Mouse (Mus musculus) macrophage (primary cell): ENCODE results near the gene 9530077C05Rik. TPM values are rescaled to one million over a fixed set of nuclear protein-coding genes. Genes with fewer than 3 reads are reported as not detected.
"Not testable (repeated sequence)": the region's sequence is repeated elsewhere in the genome, so short reads cannot be mapped to it uniquely, and the experiment has no call there.

Experiments used
- H3K27ac ChIP-seq: fragments of 350-480 bp; formaldehyde crosslinking; 2 replicates; pipeline ENCODE4 v1.9.0; 2021
- H3K36me3 ChIP-seq: fragments of 350-480 bp; formaldehyde crosslinking; 2 replicates; pipeline ENCODE4 v1.9.0; 2021; ENCODE audit errors: inconsistent target
- H3K4me3 ChIP-seq: fragments of 350-480 bp; formaldehyde crosslinking; 2 replicates; pipeline ENCODE4 v1.9.0; 2021; ENCODE audit errors: inconsistent target
- H3K79me2 ChIP-seq: fragments of 350-480 bp; formaldehyde crosslinking; 2 replicates; pipeline ENCODE4 v1.9.0; 2021; ENCODE audit errors: inconsistent target
- WGBS: methylation state at CpG from one replicate; pipeline ENCODE4 v1.1.7; 2026; ENCODE audit warnings: inconsistent platforms; ENCODE audit not compliant: missing documents; 5-methylcytosine and 5-hydroxymethylcytosine counted together
- polyA plus RNA-seq: library from polyadenylated mRNA; stranded (reverse); fragments of 250-400 nt; gene quantifications from 3 replicates; pipeline ENCODE4 v1.2.4, GENCODE M21; 2018; ENCODE audit warnings: inconsistent platforms

The 9530077C05Rik gene
- polyA plus RNA-seq, 1 experiment from 2014 or later: 0.04 TPM

GRCm38 (mm10) chr9:22428666-22429410 is 17.5 kb downstream of the 9530077C05Rik start:
- Histone ChIP-seq H3K27ac (no peak overlapping the region), H3K36me3 (no peaks in the 10 kb centered on the region), H3K79me2 (no peaks in the 10 kb centered on the region), H3K4me3 (no peak overlapping the region)
- WGBS: 91% methylated on average over 14 of the region's 14 CpGs

- no peaks in the 10 kb centered on the region for H3K36me3 ChIP-seq
- 48% methylated on average over 14 of the region's 15 CpGs for WGBS
Measured at GRCm38 (mm10) chr9:22429533-22430241, 18.4 kb downstream of the 9530077C05Rik start.

GRCm38 (mm10) chr9:22430315-22430840 is 19.1 kb downstream of the 9530077C05Rik start:
- WGBS: 30% methylated on average over 4 of the region's 5 CpGs
- H3K79me2 ChIP-seq: no peaks in the 10 kb centered on the region
- no peak overlapping the region for H3K4me3 ChIP-seq
- H3K27ac ChIP-seq: no peak overlapping the region
- no peaks in the 10 kb centered on the region for H3K36me3 ChIP-seq

More at GRCm38 (mm10) chr9:22429533-22430241, 18.4 kb downstream of the 9530077C05Rik start:
- Histone ChIP-seq H3K4me3 (no peak overlapping the region), H3K79me2 (no peaks in the 10 kb centered on the region), H3K27ac (no peak overlapping the region)

GRCm38 (mm10) chr9:22433221-22433620 is 21.9 kb downstream of the 9530077C05Rik start:
- WGBS: 92% methylated on average over 2 of the region's 2 CpGs
- Histone ChIP-seq H3K79me2 (no peaks in the 10 kb centered on the region), H3K27ac (no peak overlapping the region), H3K36me3 (no peaks in the 10 kb centered on the region), H3K4me3 (no peak overlapping the region)

- WGBS: 91% methylated on average over 2 of the region's 2 CpGs
- Histone ChIP-seq H3K36me3 (no peaks in the 10 kb centered on the region), H3K27ac (no peak overlapping the region), H3K4me3 (no peak overlapping the region), H3K79me2 (no peaks in the 10 kb centered on the region)
Measured at GRCm38 (mm10) chr9:22434101-22434500, 22.8 kb downstream of the 9530077C05Rik start.

- no peaks in the 10 kb centered on the region for H3K79me2 ChIP-seq
- WGBS: 93% methylated on average over 1 of the region's 1 CpGs
- no peak overlapping the region for H3K4me3 ChIP-seq
- H3K36me3 ChIP-seq: no peaks in the 10 kb centered on the region
- no peak overlapping the region for H3K27ac ChIP-seq
Measured at GRCm38 (mm10) chr9:22438826-22439225, 27.5 kb downstream of the 9530077C05Rik start.

- Histone ChIP-seq H3K4me3 (no peak overlapping the region), H3K79me2 (no peaks in the 10 kb centered on the region), H3K27ac (no peak overlapping the region), H3K36me3 (peaks cover 3% of the 10 kb centered on the region; the same call in 1 of the 2 replicates)
- WGBS: 55% methylated on average over 10 of the region's 10 CpGs
Measured at GRCm38 (mm10) chr9:22443157-22443556, 31.8 kb downstream of the 9530077C05Rik start.

GRCm38 (mm10) chr9:22445123-22445522 is 33.8 kb downstream of the 9530077C05Rik start:
- Histone ChIP-seq H3K27ac (no peak overlapping the region), H3K4me3 (no peak overlapping the region), H3K79me2 (no peaks in the 10 kb centered on the region), H3K36me3 (peaks cover 22% of the 10 kb centered on the region; the same call in 1 of the 2 replicates)
- 100% methylated on average over 1 of the region's 1 CpGs for WGBS

- WGBS: 57% methylated on average over 5 of the region's 5 CpGs
- H3K4me3 ChIP-seq: no peak overlapping the region
- H3K36me3 ChIP-seq: peaks cover 40% of the 10 kb centered on the region
- no peaks in the 10 kb centered on the region for H3K79me2 ChIP-seq
- no peak overlapping the region for H3K27ac ChIP-seq
Measured at GRCm38 (mm10) chr9:22447213-22447612, 35.9 kb downstream of the 9530077C05Rik start.

GRCm38 (mm10) chr9:22448420-22448819 is 37.1 kb downstream of the 9530077C05Rik start:
- Histone ChIP-seq H3K27ac (no peak overlapping the region), H3K36me3 (peaks cover 53% of the 10 kb centered on the region), H3K4me3 (no peak overlapping the region), H3K79me2 (no peaks in the 10 kb centered on the region)
- 92% methylated on average over 13 of the region's 13 CpGs for WGBS

- H3K36me3 ChIP-seq: peaks cover 60% of the 10 kb centered on the region
- no peak overlapping the region for H3K27ac ChIP-seq
- no peak overlapping the region for H3K4me3 ChIP-seq
- no peaks in the 10 kb centered on the region for H3K79me2 ChIP-seq
- WGBS: 85% methylated on average over 6 of the region's 6 CpGs
Measured at GRCm38 (mm10) chr9:22449209-22449608, 37.9 kb downstream of the 9530077C05Rik start.

GRCm38 (mm10) chr9:22452697-22453096 is 41.4 kb downstream of the 9530077C05Rik start:
- H3K79me2 ChIP-seq: no peaks in the 10 kb centered on the region
- H3K27ac ChIP-seq: no peak overlapping the region
- WGBS: 98% methylated on average over 10 of the region's 10 CpGs
- H3K36me3 ChIP-seq: peaks cover 89% of the 10 kb centered on the region
- no peak overlapping the region for H3K4me3 ChIP-seq

- WGBS: 93% methylated on average over 10 of the region's 10 CpGs
- no peak overlapping the region for H3K4me3 ChIP-seq
- no peaks in the 10 kb centered on the region for H3K79me2 ChIP-seq
- H3K27ac ChIP-seq: no peak overlapping the region
- H3K36me3 ChIP-seq: peaks cover 82% of the 10 kb centered on the region
Measured at GRCm38 (mm10) chr9:22453501-22453924, 42.2 kb downstream of the 9530077C05Rik start.

GRCm38 (mm10) chr9:22453990-22454389 is 42.7 kb downstream of the 9530077C05Rik start, which contains the start of gene Gm17545:
Gene Gm17545, plus strand, starts transcription at chr9:22454290.
- not testable (repeated sequence) for H3K79me2 ChIP-seq, H3K27ac ChIP-seq, H3K4me3 ChIP-seq
- H3K36me3 ChIP-seq: peaks cover 78% of the 10 kb centered on the region
- 92% methylated on average over 8 of the region's 8 CpGs for WGBS

- Histone ChIP-seq H3K36me3 (peaks cover 68% of the 10 kb centered on the region), H3K27ac (no peak overlapping the region), H3K79me2 (no peaks in the 10 kb centered on the region), H3K4me3 (no peak overlapping the region)
Measured at GRCm38 (mm10) chr9:22455041-22455440, 43.7 kb downstream of the 9530077C05Rik start.
